Mouse (Mus musculus) embryonic fibroblast, embryonic 13.5 days (primary cell): Measurements from ENCODE around the gene Ndufa6.

Experiments used
- CTCF ChIP-seq: IDR thresholded peaks from 2 replicates; pipeline ENCODE4 v1.5.1; 2011; ENCODE audit warnings: mild to moderate bottlenecking, control low read depth, low read length, moderate library complexity, borderline replicate concordance; ENCODE audit not compliant: insufficient read depth
- POLR2A ChIP-seq: IDR thresholded peaks from 2 replicates; pipeline ENCODE4 v1.6.1; 2011; ENCODE audit warnings: low read depth, mild to moderate bottlenecking, control low read depth, low read length, moderate library complexity

DNA sequence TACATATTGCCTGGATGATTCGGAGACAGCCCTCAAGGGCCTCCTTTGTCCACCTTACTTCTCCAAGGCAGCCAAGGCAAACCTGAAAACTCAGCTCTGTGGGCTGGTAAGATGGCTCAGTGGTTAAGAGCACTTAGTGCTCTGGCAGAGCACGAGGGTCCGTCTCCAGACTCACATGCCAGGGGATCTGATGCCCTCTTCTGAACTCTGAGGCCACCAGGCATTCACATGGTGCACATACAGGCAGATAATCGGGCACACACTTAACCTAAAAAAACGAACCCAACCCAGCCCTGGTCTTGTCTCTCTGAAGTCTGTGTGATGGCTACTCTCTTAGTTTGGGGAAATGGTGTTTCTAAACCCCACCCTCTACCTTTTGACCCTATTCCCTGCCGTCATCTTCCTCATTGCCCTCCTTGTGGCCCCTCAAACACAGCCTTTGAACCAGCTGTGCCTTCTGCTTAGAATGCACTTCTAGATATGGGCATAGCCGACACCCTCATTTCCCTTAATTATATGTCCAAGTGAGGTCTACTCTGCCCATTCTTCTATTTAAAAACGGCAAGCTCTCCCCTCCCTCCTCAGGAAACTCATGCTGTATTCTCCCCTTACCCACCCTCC, 14.4 kb downstream of the Ndufa6 start:
- TF ChIP-seq CTCF (no peak), POLR2A (no peak)
